Comparison of ENCODE assay signal across 24 mouse cellular contexts in genomic region chr1:116184471-116184870, GRCm38 (mm10).
DNase-seq lines count a peak whose midpoint lies in the region; ATAC-seq and TF ChIP-seq lines count a peak whose summit lies in the region.
"Had no signal": no experiment of that assay in that cellular context is flagged by ENCODE, and none has a peak within 500 bp of the region (broad histone marks: within the 10 kb centered on the region; RNA-seq: fewer than 3 reads in every experiment).

No protein-coding gene starts in this region.

- TF ChIP-seq POLR2A in kidney, adult 2 months (IDR thresholded peaks at IDR 0.05; ENCODE audit: low read depth, low read length) = no peak

- no peaks in the 10 kb centered on the region for H3K27me3 ChIP-seq in kidney, adult 2 months (replicated peaks; ENCODE audit: control insufficient read depth, insufficient read depth, low read length)
- no peaks in the 10 kb centered on the region for H3K27me3 ChIP-seq in kidney, embryonic 16.5 days (ENCODE audit: insufficient read depth, low read length)
- H3K27me3 ChIP-seq in kidney, postnatal 0 days (ENCODE audit: insufficient read depth, low read length) = no peaks in the 10 kb centered on the region
- H3K27me3 ChIP-seq: embryonic facial prominence, embryonic 15.5 days; hindbrain, embryonic 13.5 days had no signal

- H3K27ac ChIP-seq in kidney, adult 2 months (ENCODE audit: insufficient read depth, low read depth, low read length) = no peak overlapping the region
- H3K27ac ChIP-seq in kidney, embryonic 16.5 days (ENCODE audit: low read length) = no peak overlapping the region
- no peak overlapping the region for H3K27ac ChIP-seq in kidney, postnatal 0 days
- H3K27ac ChIP-seq: embryonic facial prominence, embryonic 15.5 days; forebrain, embryonic 10.5 days; gastrocnemius, adult 2 months; hindbrain, embryonic 13.5 days had no signal

- no peak for ATAC-seq in kidney, embryonic 16.5 days (ENCODE audit: low FRiP score, low TSS enrichment)
- ATAC-seq in kidney, postnatal 0 days (replicated peaks; ENCODE audit: low FRiP score, low read depth) = no peak
- ATAC-seq: CD4-positive, CD25-positive, alpha-beta regulatory T cell, adult 4 months; forebrain, embryonic 14.5 days had no signal

- H3K9me3 ChIP-seq in kidney, embryonic 16.5 days (ENCODE audit: low read length) = no peaks in the 10 kb centered on the region
- no peaks in the 10 kb centered on the region for H3K9me3 ChIP-seq in kidney, postnatal 0 days (replicated peaks; ENCODE audit: low read length)
- H3K9me3 ChIP-seq: embryonic facial prominence, embryonic 15.5 days; forebrain, embryonic 10.5 days; G1E; hindbrain, embryonic 13.5 days had no signal

- no peak overlapping the region for H3K4me3 ChIP-seq in kidney, adult 2 months (ENCODE audit: insufficient read depth, low read depth, low read length)
- H3K4me3 ChIP-seq in kidney, embryonic 16.5 days (ENCODE audit: low read length) = no peak overlapping the region
- H3K4me3 ChIP-seq in kidney, postnatal 0 days (replicated peaks; ENCODE audit: low read depth, low read length) = no peak overlapping the region
- H3K4me3 ChIP-seq: embryonic facial prominence, embryonic 15.5 days; erythroblast, embryonic 14.5 days; forebrain, embryonic 10.5 days; gastrocnemius, adult 2 months; hindbrain, embryonic 13.5 days had no signal

- no peak overlapping the region for H3K4me2 ChIP-seq in kidney, embryonic 16.5 days (replicated peaks; ENCODE audit: low read depth, low read length)
- H3K4me2 ChIP-seq in kidney, postnatal 0 days (ENCODE audit: low read length) = no peak overlapping the region
- H3K4me2 ChIP-seq: embryonic facial prominence, embryonic 15.5 days; hindbrain, embryonic 13.5 days had no signal

- WGBS in kidney, adult 2 months = 32% methylated on average over 2 of the region's 2 CpGs
- WGBS in kidney, embryonic 16.5 days = 59% methylated on average over 2 of the region's 2 CpGs
- 38% methylated on average over 2 of the region's 2 CpGs for WGBS in kidney, postnatal 0 days

- no peaks in the 10 kb centered on the region for H3K36me3 ChIP-seq in kidney, adult 2 months (ENCODE audit: control insufficient read depth, insufficient read depth, low read length)
- no peaks in the 10 kb centered on the region for H3K36me3 ChIP-seq in kidney, embryonic 16.5 days (ENCODE audit: insufficient read depth, low read length)
- H3K36me3 ChIP-seq in kidney, postnatal 0 days (ENCODE audit: insufficient read depth, low read length) = no peaks in the 10 kb centered on the region
- H3K36me3 ChIP-seq: embryonic facial prominence, embryonic 15.5 days; forebrain, embryonic 10.5 days; G1E; hindbrain, embryonic 13.5 days had no signal

- no peak for TF ChIP-seq CTCF in kidney, adult 2 months (conservative IDR thresholded peaks at IDR 0.05; ENCODE audit: insufficient read depth, insufficient read length, low read depth, low read length)
- TF ChIP-seq CTCF in kidney, postnatal 0 days (IDR thresholded peaks at IDR 0.05; ENCODE audit: low read depth) = no peak

- no peak overlapping the region for H3K9ac ChIP-seq in kidney, embryonic 16.5 days (replicated peaks; ENCODE audit: low read length)
- no peak overlapping the region for H3K9ac ChIP-seq in kidney, postnatal 0 days (ENCODE audit: low read depth, low read length)
- H3K9ac ChIP-seq: embryonic facial prominence, embryonic 15.5 days; hindbrain, embryonic 13.5 days had no signal

- intact Hi-C loops in heart, postnatal 14 days (cut with DNase I) = no loop called here

- no peaks in the 10 kb centered on the region; the same call in 1 of the 2 replicates for H3K4me1 ChIP-seq in kidney, adult 2 months (ENCODE audit: control insufficient read depth, insufficient read depth, low read length)
- H3K4me1 ChIP-seq in kidney, embryonic 16.5 days (ENCODE audit: insufficient read depth, low read length) = no peaks in the 10 kb centered on the region
- H3K4me1 ChIP-seq in kidney, postnatal 0 days (replicated peaks; ENCODE audit: insufficient read depth, low read length) = no peaks in the 10 kb centered on the region
- H3K4me1 ChIP-seq: embryonic facial prominence, embryonic 15.5 days; forebrain, embryonic 10.5 days; hindbrain, embryonic 13.5 days had no signal

- peak; percentile 8 for DNase-seq in cerebellum, adult 9-10 months
- no peak for DNase-seq in cerebellum, postnatal 14 days
- peak; percentile 83 for DNase-seq in kidney, adult 2 months
- DNase-seq in kidney, postnatal 0 days (ENCODE audit: low spot score) = peak; percentile 1
- peak; percentile 44 to 73 for DNase-seq in kidney, postnatal 36 days
- no peak for DNase-seq in heart, postnatal 14 days
- DNase-seq: adrenal gland, adult 8-10 months; adrenal gland, postnatal 36 days; B cell, adult 2 months; cerebellum, adult 11 months; cerebellum, adult 8-10 months; embryo, embryonic 11 days; gastrocnemius, adult 2 months; gastrocnemius, postnatal 25 days; heart, adult 11 months; heart, postnatal 10 days had no signal

Comparison
In these comparisons a context has a peak if more than half of its experiments do, and no peak if none do; other contexts are left out.
1. DNase-seq: peak in cerebellum, adult 9-10 months (single experiment), kidney, adult 2 months (single experiment), kidney, postnatal 0 days (single experiment) and kidney, postnatal 36 days (2 of 2); none in cerebellum, postnatal 14 days (0 of 2) and heart, postnatal 14 days (0 of 2).